Mouse (Mus musculus) bone marrow macrophage, adult 2 months (primary cell): ENCODE data around the gene Rbms1.

Source experiments
- CTCF ChIP-seq: IDR thresholded peaks from 2 replicates; pipeline ENCODE4 v1.5.1; 2012; ENCODE audit warnings: low read depth, mild to moderate bottlenecking, low read length, moderate library complexity
- POLR2A ChIP-seq: IDR thresholded peaks from 2 replicates; pipeline ENCODE4 v1.6.1; 2012; ENCODE audit warnings: mild to moderate bottlenecking, low read depth, low read length, borderline replicate concordance

DNA sequence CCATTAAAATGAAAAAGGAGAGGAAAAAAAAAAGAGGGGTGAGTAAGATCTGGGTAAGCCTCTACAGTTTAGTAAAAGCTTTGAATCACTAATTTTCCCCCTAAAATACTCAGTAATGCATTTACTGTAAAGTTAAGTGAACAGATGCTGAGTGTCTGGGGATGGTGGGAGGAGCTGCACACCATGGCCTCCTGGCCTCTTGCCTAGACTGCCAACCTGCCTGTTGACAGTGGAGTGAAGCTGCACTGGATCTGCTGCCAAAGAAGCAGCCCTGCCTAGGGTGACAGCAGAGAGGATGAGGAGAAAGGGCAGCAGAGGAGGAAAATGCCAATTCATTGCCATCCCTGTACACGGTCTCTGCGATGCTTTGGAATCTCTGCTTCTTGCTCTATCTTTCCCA is 99.2 kb downstream of the Rbms1 start:
- TF ChIP-seq POLR2A, result no peak
- no peak for TF ChIP-seq CTCF
